Mouse (Mus musculus) large intestine, adult 2 months (tissue): ENCODE results near the gene Hs3st4. TPM values are rescaled to one million over a fixed set of nuclear protein-coding genes. Genes with fewer than 3 reads are reported as not detected.
A peak's percentile ranks its signal among the peaks of the same experiment; 100 is the strongest.

Experiments used
- DNase-seq: peaks from one replicate; pipeline ENCODE4 v3.0.0-alpha.2; 2012; ENCODE audit warnings: low read depth, low spot score
- WGBS: fragments of 180-500 bp; shearing (Covaris S2); methylation state at CpG from one replicate; pipeline ENCODE4 v1.1.7; 2018; 5-methylcytosine and 5-hydroxymethylcytosine counted together
- polyA plus RNA-seq: library from polyadenylated mRNA; depleted of rRNA; stranded (reverse); fragments of >200 nt; gene quantifications from 2 replicates; pipeline ENCODE4 v1.2.3, GENCODE M21; 2012

The Hs3st4 gene
- polyA plus RNA-seq, 1 experiment: not detected

- WGBS: 67% methylated on average over 6 of the region's 6 CpGs
- no peak for DNase-seq
Measured at GRCm38 (mm10) chr7:124289873-124290272, 307.2 kb downstream of the Hs3st4 start.

- DNase-seq: no peak
- WGBS: 78% methylated on average over 4 of the region's 4 CpGs
Measured at GRCm38 (mm10) chr7:124319451-124319850, 336.8 kb downstream of the Hs3st4 start.

- WGBS: 55% methylated on average over 1 of the region's 1 CpGs
- no peak for DNase-seq
Measured at GRCm38 (mm10) chr7:124335635-124336034, 353.0 kb downstream of the Hs3st4 start.

- DNase-seq: no peak
- WGBS: 87% methylated on average over 3 of the region's 3 CpGs
Measured at GRCm38 (mm10) chr7:124341510-124341909, 358.8 kb downstream of the Hs3st4 start.

- 44% methylated on average over 13 of the region's 13 CpGs for WGBS
- DNase-seq: no peak
Measured at GRCm38 (mm10) chr7:124347218-124348017, 364.7 kb downstream of the Hs3st4 start.

GRCm38 (mm10) chr7:124354035-124354434, 371.4 kb downstream of the Hs3st4 start:
- 93% methylated on average over 4 of the region's 4 CpGs for WGBS
- DNase-seq: no peak

- DNase-seq: no peak
- 77% methylated on average over 3 of the region's 3 CpGs for WGBS
Measured at GRCm38 (mm10) chr7:124358068-124358467, 375.4 kb downstream of the Hs3st4 start.

- 73% methylated on average over 4 of the region's 4 CpGs for WGBS
- no peak for DNase-seq
Measured at GRCm38 (mm10) chr7:124359836-124360235, 377.2 kb downstream of the Hs3st4 start.

GRCm38 (mm10) chr7:124372297-124372696, 389.6 kb downstream of the Hs3st4 start:
- DNase-seq: no peak
- 22% methylated on average over 1 of the region's 1 CpGs for WGBS

GRCm38 (mm10) chr7:124372697-124373096, 390.0 kb downstream of the Hs3st4 start:
- peak; percentile 59 for DNase-seq
- 28% methylated on average over 2 of the region's 2 CpGs for WGBS

- DNase-seq: no peak
- 38% methylated on average over 4 of the region's 4 CpGs for WGBS
Measured at GRCm38 (mm10) chr7:124383489-124383888, 400.8 kb downstream of the Hs3st4 start.

- DNase-seq: no peak
Measured at GRCm38 (mm10) chr7:124399184-124399583, 416.5 kb downstream of the Hs3st4 start.

- DNase-seq: no peak
Measured at GRCm38 (mm10) chr7:124426951-124427350, 444.3 kb downstream of the Hs3st4 start.
